Mouse (Mus musculus) left cerebral cortex, adult 6 months (tissue): ENCODE measurements around the gene Hrh2. TPM values are rescaled to one million over a fixed set of nuclear protein-coding genes. Genes with fewer than 3 reads are reported as not detected.

ENCODE experiments used
- long read RNA-seq, 2 experiments: library from polyadenylated mRNA; unstranded; transcript quantifications; one replicate each; pipeline ENCODE4 v2.0.0; 2019 to 2020
- polyA plus RNA-seq: library from polyadenylated mRNA; unstranded; fragments of <200 nt; fragmentation: Nextera tagmentation; gene quantifications from 2 replicates; pipeline ENCODE4 v1.2.3, GENCODE M21; 2021

Hrh2 gene
- 2.3 and 2.5 TPM in 2 replicates for polyA plus RNA-seq
- long read RNA-seq, experiment 1, full-length matches to known transcripts: 4 of 11 reads
- long read RNA-seq, experiment 1, partial matches to known transcripts: 1 of 11 reads
- long read RNA-seq, experiment 1, other reads (novel, unspliced or antisense): 6 of 11 reads
- long read RNA-seq, experiment 2, full-length matches to known transcripts: 3 of 4 reads
- long read RNA-seq, experiment 2, partial matches to known transcripts: 0 of 4 reads
- long read RNA-seq, experiment 2, other reads (novel, unspliced or antisense): 1 of 4 reads

DNA sequence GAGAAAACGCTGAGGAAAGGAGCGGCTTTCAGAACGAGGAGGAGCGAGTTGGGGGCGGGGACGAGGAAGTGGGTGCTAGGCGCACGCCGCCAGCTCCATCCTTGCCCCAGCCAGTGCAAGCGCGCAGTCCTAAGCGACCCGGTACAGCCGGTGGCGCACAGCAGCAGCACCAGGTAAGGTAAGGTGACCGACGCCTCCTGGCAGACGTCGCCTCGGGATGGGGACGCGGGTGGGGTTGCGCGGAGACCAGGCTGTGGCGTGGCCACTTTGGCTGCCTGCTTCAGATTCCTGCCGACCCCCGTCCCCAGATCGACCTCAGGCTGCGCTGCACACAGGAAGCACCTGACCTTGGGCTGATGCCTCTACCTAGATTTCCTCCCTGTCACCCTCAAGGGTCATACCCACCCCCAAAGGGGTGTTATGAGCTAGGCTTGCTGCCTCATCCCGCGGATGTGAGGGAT is at the start of gene Hrh2:
Gene Hrh2, plus strand, starts transcription at position 109 of the 461 bp plus-strand sequence.

Other genes with a start within 250 kb of the Hrh2 start
- 13.4 and 14.2 TPM in 2 replicates for gene Drd1, start 136.4 kb upstream of the Hrh2 start, polyA plus RNA-seq
- gene Sfxn1, start 120.3 kb upstream of the Hrh2 start, polyA plus RNA-seq: 47.6 and 52.3 TPM in 2 replicates
- gene Cplx2, start 179.2 kb downstream of the Hrh2 start, polyA plus RNA-seq: 221 and 225 TPM in 2 replicates